Mouse (Mus musculus) thymus, postnatal 36 days (tissue): Measurements from ENCODE around the gene Gimap8.
"Not testable (repeated sequence)": the region's sequence is repeated elsewhere in the genome, so short reads cannot be mapped to it uniquely, and the experiment has no call there.

ENCODE experiments used
- DNase-seq, 2 experiments: peaks; one replicate each; pipeline ENCODE4 v3.0.0; 2022; ENCODE audit warnings: mixed read lengths in 2 of 2

Gimap8 gene

GRCm38 (mm10) chr6:48646995-48647394, at the start of gene Gimap8:
TSS of gene Gimap8 (plus strand) at chr6:48647234.
- DNase-seq: peak; percentile 88 to 92

GRCm38 (mm10) chr6:48600594-48600993, 46.4 kb upstream of the Gimap8 start:
- DNase-seq: no peak

- peak; percentile 91 to 93 for DNase-seq
Measured at GRCm38 (mm10) chr6:48601271-48602079, 45.6 kb upstream of the Gimap8 start, which contains the start of gene Zfp775. TSS of gene Zfp775 (plus strand) at chr6:48602063.

GRCm38 (mm10) chr6:48602080-48602741, 44.8 kb upstream of the Gimap8 start:
- DNase-seq: no peak

GRCm38 (mm10) chr6:48608124-48608523, 38.9 kb upstream of the Gimap8 start:
- no peak for DNase-seq

- DNase-seq: no peak
Measured at GRCm38 (mm10) chr6:48609512-48609911, 37.5 kb upstream of the Gimap8 start.

GRCm38 (mm10) chr6:48610657-48611056, 36.4 kb upstream of the Gimap8 start:
- DNase-seq: no peak

GRCm38 (mm10) chr6:48613464-48613863, 33.6 kb upstream of the Gimap8 start:
- DNase-seq: no peak

- no peak for DNase-seq
Measured at GRCm38 (mm10) chr6:48614756-48615155, 32.3 kb upstream of the Gimap8 start.

- DNase-seq: no peak
Measured at GRCm38 (mm10) chr6:48620031-48620430, 27.0 kb upstream of the Gimap8 start.

GRCm38 (mm10) chr6:48622186-48622843, 24.7 kb upstream of the Gimap8 start:
- not testable (repeated sequence) for DNase-seq

- DNase-seq: no peak
Measured at GRCm38 (mm10) chr6:48623460-48623859, 23.6 kb upstream of the Gimap8 start.

- DNase-seq: no peak
Measured at GRCm38 (mm10) chr6:48626464-48626863, 20.6 kb upstream of the Gimap8 start, which contains the start of gene AI854703. TSS of gene AI854703 (plus strand) at chr6:48626764.

GRCm38 (mm10) chr6:48626984-48627383, 20.1 kb upstream of the Gimap8 start:
- peak in 1 of 2 experiments; percentile 44 for DNase-seq

GRCm38 (mm10) chr6:48627511-48627924, 19.5 kb upstream of the Gimap8 start:
- DNase-seq: no peak

GRCm38 (mm10) chr6:48628377-48628776, 18.7 kb upstream of the Gimap8 start:
- DNase-seq: no peak

- peak; percentile 42 to 59 for DNase-seq
Measured at GRCm38 (mm10) chr6:48628808-48629660, 18.0 kb upstream of the Gimap8 start.

- DNase-seq: no peak
Measured at GRCm38 (mm10) chr6:48629661-48630034, 17.4 kb upstream of the Gimap8 start.

- DNase-seq: no peak
Measured at GRCm38 (mm10) chr6:48630831-48631230, 16.2 kb upstream of the Gimap8 start.

- no peak for DNase-seq
Measured at GRCm38 (mm10) chr6:48635105-48635504, 11.9 kb upstream of the Gimap8 start.

- no peak for DNase-seq
Measured at GRCm38 (mm10) chr6:48636515-48636914, 10.5 kb upstream of the Gimap8 start.

GRCm38 (mm10) chr6:48637811-48638500, 9.1 kb upstream of the Gimap8 start:
- DNase-seq: no peak
